Mouse (Mus musculus): ENCODE measurements around the gene Atp6v1g3. TPM values are rescaled to one million over a fixed set of nuclear protein-coding genes. Genes with fewer than 3 reads are reported as not detected.

Atp6v1g3 gene
- polyA plus RNA-seq, 1 experiment = 13.4 TPM

GRCm38 (mm10) chr1:138262408-138262807 lies 11.1 kb upstream of the Atp6v1g3 start:
- Histone ChIP-seq H3K4me1 (ENCODE audit: control insufficient read depth, insufficient read depth, low read length) (no peaks in the 10 kb centered on the region), H3K27ac (ENCODE audit: insufficient read depth, low read depth, low read length) (no peak overlapping the region), H3K27me3 (replicated peaks; ENCODE audit: control insufficient read depth, insufficient read depth, low read length) (no peaks in the 10 kb centered on the region), H3K36me3 (ENCODE audit: control insufficient read depth, insufficient read depth, low read length) (no peaks in the 10 kb centered on the region), H3K4me3 (ENCODE audit: insufficient read depth, low read depth, low read length) (no peak overlapping the region)
- TF ChIP-seq POLR2A (IDR thresholded peaks at IDR 0.05; ENCODE audit: low read depth, low read length) = no peak
- TF ChIP-seq CTCF (conservative IDR thresholded peaks at IDR 0.05; ENCODE audit: insufficient read depth, insufficient read length, low read depth, low read length) = no peak
- DNase-seq = no peak

GRCm38 (mm10) chr1:138267465-138268055 lies 6.0 kb upstream of the Atp6v1g3 start:
- TF ChIP-seq POLR2A (IDR thresholded peaks at IDR 0.05; ENCODE audit: low read depth, low read length) = no peak
- TF ChIP-seq CTCF (conservative IDR thresholded peaks at IDR 0.05; ENCODE audit: insufficient read depth, insufficient read length, low read depth, low read length) = no peak
- no peak for DNase-seq
- Histone ChIP-seq H3K4me1 (ENCODE audit: control insufficient read depth, insufficient read depth, low read length) (no peaks in the 10 kb centered on the region), H3K4me3 (ENCODE audit: insufficient read depth, low read depth, low read length) (no peak overlapping the region), H3K36me3 (ENCODE audit: control insufficient read depth, insufficient read depth, low read length) (no peaks in the 10 kb centered on the region), H3K27ac (ENCODE audit: insufficient read depth, low read depth, low read length) (no peak overlapping the region), H3K27me3 (replicated peaks; ENCODE audit: control insufficient read depth, insufficient read depth, low read length) (no peaks in the 10 kb centered on the region)
- WGBS = 83% methylated on average over 5 of the region's 5 CpGs

GRCm38 (mm10) chr1:138274930-138275329 lies 1.4 kb downstream of the Atp6v1g3 start:
- Histone ChIP-seq H3K4me1 (ENCODE audit: control insufficient read depth, insufficient read depth, low read length) (no peaks in the 10 kb centered on the region), H3K27ac (ENCODE audit: insufficient read depth, low read depth, low read length) (peak overlapping the region; percentile 38; the same call in 1 of the 2 replicates), H3K4me3 (ENCODE audit: insufficient read depth, low read depth, low read length) (no peak overlapping the region), H3K27me3 (replicated peaks; ENCODE audit: control insufficient read depth, insufficient read depth, low read length) (no peaks in the 10 kb centered on the region; the same call in 1 of the 2 replicates), H3K36me3 (ENCODE audit: control insufficient read depth, insufficient read depth, low read length) (no peaks in the 10 kb centered on the region)
- 67% methylated on average over 3 of the region's 3 CpGs for WGBS
- no peak for DNase-seq
- TF ChIP-seq POLR2A (IDR thresholded peaks at IDR 0.05; ENCODE audit: low read depth, low read length) (no peak), CTCF (conservative IDR thresholded peaks at IDR 0.05; ENCODE audit: insufficient read depth, insufficient read length, low read depth, low read length) (no peak)

- Histone ChIP-seq H3K4me1 (ENCODE audit: control insufficient read depth, insufficient read depth, low read length) (no peaks in the 10 kb centered on the region), H3K27me3 (replicated peaks; ENCODE audit: control insufficient read depth, insufficient read depth, low read length) (no peaks in the 10 kb centered on the region; the same call in 1 of the 2 replicates), H3K4me3 (ENCODE audit: insufficient read depth, low read depth, low read length) (no peak overlapping the region), H3K36me3 (ENCODE audit: control insufficient read depth, insufficient read depth, low read length) (no peaks in the 10 kb centered on the region), H3K27ac (ENCODE audit: insufficient read depth, low read depth, low read length) (no peak overlapping the region)
- peak; percentile 33 for DNase-seq
- 51% methylated on average over 5 of the region's 5 CpGs for WGBS
- TF ChIP-seq POLR2A (IDR thresholded peaks at IDR 0.05; ENCODE audit: low read depth, low read length) (no peak), CTCF (conservative IDR thresholded peaks at IDR 0.05; ENCODE audit: insufficient read depth, insufficient read length, low read depth, low read length) (peak; percentile 49)
These were observed 2.3 kb downstream of the Atp6v1g3 start for GRCm38 (mm10) chr1:138275859-138276258.

- TF ChIP-seq POLR2A (IDR thresholded peaks at IDR 0.05; ENCODE audit: low read depth, low read length) = no peak
- no peak for TF ChIP-seq CTCF (conservative IDR thresholded peaks at IDR 0.05; ENCODE audit: insufficient read depth, insufficient read length, low read depth, low read length)
- Histone ChIP-seq H3K27ac (ENCODE audit: insufficient read depth, low read depth, low read length) (no peak overlapping the region), H3K4me3 (ENCODE audit: insufficient read depth, low read depth, low read length) (no peak overlapping the region), H3K4me1 (ENCODE audit: control insufficient read depth, insufficient read depth, low read length) (no peaks in the 10 kb centered on the region), H3K27me3 (replicated peaks; ENCODE audit: control insufficient read depth, insufficient read depth, low read length) (no peaks in the 10 kb centered on the region; the same call in 1 of the 2 replicates), H3K36me3 (ENCODE audit: control insufficient read depth, insufficient read depth, low read length) (no peaks in the 10 kb centered on the region)
- DNase-seq = no peak
- 59% methylated on average over 6 of the region's 6 CpGs for WGBS
These were observed 7.6 kb downstream of the Atp6v1g3 start for GRCm38 (mm10) chr1:138281139-138281538.

GRCm38 (mm10) chr1:138282413-138283141 lies 9.0 kb downstream of the Atp6v1g3 start:
- TF ChIP-seq POLR2A (IDR thresholded peaks at IDR 0.05; ENCODE audit: low read depth, low read length) = no peak
- TF ChIP-seq CTCF (conservative IDR thresholded peaks at IDR 0.05; ENCODE audit: insufficient read depth, insufficient read length, low read depth, low read length) = no peak
- Histone ChIP-seq H3K4me1 (ENCODE audit: control insufficient read depth, insufficient read depth, low read length) (no peaks in the 10 kb centered on the region), H3K27ac (ENCODE audit: insufficient read depth, low read depth, low read length) (no peak overlapping the region), H3K27me3 (replicated peaks; ENCODE audit: control insufficient read depth, insufficient read depth, low read length) (no peaks in the 10 kb centered on the region; the same call in 1 of the 2 replicates), H3K4me3 (ENCODE audit: insufficient read depth, low read depth, low read length) (no peak overlapping the region), H3K36me3 (ENCODE audit: control insufficient read depth, insufficient read depth, low read length) (no peaks in the 10 kb centered on the region)
- WGBS = 51% methylated on average over 3 of the region's 3 CpGs
- peak; percentile 9 for DNase-seq

GRCm38 (mm10) chr1:138287665-138288064 lies 14.1 kb downstream of the Atp6v1g3 start:
- 93% methylated on average over 4 of the region's 4 CpGs for WGBS

More at GRCm38 (mm10) chr1:138287665-138288064, 14.1 kb downstream of the Atp6v1g3 start:
- TF ChIP-seq CTCF (conservative IDR thresholded peaks at IDR 0.05; ENCODE audit: insufficient read depth, insufficient read length, low read depth, low read length) = no peak
- no peak for DNase-seq
- Histone ChIP-seq H3K27ac (ENCODE audit: insufficient read depth, low read depth, low read length) (no peak overlapping the region), H3K4me1 (ENCODE audit: control insufficient read depth, insufficient read depth, low read length) (no peaks in the 10 kb centered on the region), H3K4me3 (ENCODE audit: insufficient read depth, low read depth, low read length) (no peak overlapping the region), H3K27me3 (replicated peaks; ENCODE audit: control insufficient read depth, insufficient read depth, low read length) (no peaks in the 10 kb centered on the region), H3K36me3 (ENCODE audit: control insufficient read depth, insufficient read depth, low read length) (no peaks in the 10 kb centered on the region)
